Mouse (Mus musculus): Measurements from ENCODE around the gene Cep295nl. TPM values are rescaled to one million over a fixed set of nuclear protein-coding genes. Genes with fewer than 3 reads are reported as not detected.
A peak's percentile ranks its signal among the peaks of the same experiment; 100 is the strongest.

Cep295nl gene
- polyA plus RNA-seq, 1 experiment from 2014 or later = 0.23 TPM

GRCm38 (mm10) chr11:118328947-118329346 lies 13.4 kb downstream of the Cep295nl start:
- H3K9me3 ChIP-seq = no peaks in the 10 kb centered on the region
- H3K9ac ChIP-seq = no peak overlapping the region
- no peak overlapping the region for H3K4me2 ChIP-seq (replicated peaks)
- H3K27ac ChIP-seq = no peak overlapping the region
- H3K27me3 ChIP-seq (replicated peaks) = no peaks in the 10 kb centered on the region
- H3K36me3 ChIP-seq = no peaks in the 10 kb centered on the region; the same call in 1 of the 2 replicates
- WGBS = 93% methylated on average over 5 of the region's 5 CpGs
- no peak for ATAC-seq
- peaks cover 12% of the 10 kb centered on the region; the same call in 1 of the 2 replicates for H3K4me1 ChIP-seq (replicated peaks)
- no peak overlapping the region for H3K4me3 ChIP-seq (replicated peaks)

GRCm38 (mm10) chr11:118328511-118328910 lies 13.8 kb downstream of the Cep295nl start:
- Histone ChIP-seq H3K36me3 (no peaks in the 10 kb centered on the region; the same call in 1 of the 2 replicates), H3K4me2 (replicated peaks) (no peak overlapping the region), H3K27ac (no peak overlapping the region), H3K4me1 (replicated peaks) (peaks cover 12% of the 10 kb centered on the region; the same call in 1 of the 2 replicates), H3K4me3 (replicated peaks) (no peak overlapping the region), H3K9ac (no peak overlapping the region), H3K27me3 (replicated peaks) (no peaks in the 10 kb centered on the region), H3K9me3 (no peaks in the 10 kb centered on the region)
- 92% methylated on average over 6 of the region's 6 CpGs for WGBS
- no peak for ATAC-seq

DNA sequence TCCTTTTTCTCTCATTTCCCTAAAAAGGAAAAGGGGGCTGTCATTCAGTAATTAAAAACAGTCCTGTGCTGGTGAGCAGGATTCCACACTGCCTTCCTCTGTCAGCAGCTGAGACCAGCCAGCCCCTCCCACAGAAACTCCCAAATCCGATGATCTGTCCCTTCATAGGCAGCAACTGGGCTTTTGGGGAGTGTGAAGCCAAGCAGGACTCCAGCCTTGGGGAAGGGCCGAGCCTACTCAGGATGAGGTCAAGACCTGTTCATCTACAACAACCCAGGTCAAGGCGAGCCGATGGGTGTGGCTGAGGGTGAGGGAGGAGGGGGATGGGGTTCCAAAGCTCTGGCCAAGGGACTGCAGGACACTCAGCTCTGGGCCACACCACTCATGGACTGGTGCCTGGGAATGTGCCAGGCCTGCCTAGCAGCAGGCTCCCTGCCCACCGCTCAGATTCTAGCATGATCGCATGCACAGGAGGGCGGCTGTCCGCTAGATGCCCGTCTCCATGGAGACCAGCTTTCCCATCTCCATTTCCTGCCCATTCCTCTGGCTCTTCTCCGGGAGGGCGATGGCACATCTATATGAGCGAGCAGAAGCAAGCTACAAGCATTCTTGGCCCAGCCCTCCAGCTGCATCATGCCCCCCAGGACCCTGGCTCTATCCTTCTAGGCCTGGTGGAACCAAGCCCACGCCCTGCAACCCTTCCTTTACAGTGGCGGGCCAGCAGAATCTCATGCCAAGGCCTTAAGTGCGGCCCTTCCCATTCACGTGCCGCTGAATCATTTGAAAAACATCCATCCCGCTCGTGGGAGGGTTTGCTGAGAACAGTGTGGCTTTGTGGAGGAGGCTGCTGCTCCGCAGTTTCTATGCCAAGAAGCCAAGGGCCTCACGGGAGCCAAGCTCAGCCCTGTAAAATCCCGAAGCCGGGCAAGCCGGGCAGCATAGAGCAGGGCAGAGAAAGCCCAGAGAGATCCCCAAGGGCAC lies 15.0 kb downstream of the Cep295nl start:
- Histone ChIP-seq H3K36me3 (no peaks in the 10 kb centered on the region), H3K4me3 (replicated peaks) (no peak overlapping the region), H3K27ac (peak overlapping the region; percentile 44), H3K27me3 (replicated peaks) (no peaks in the 10 kb centered on the region), H3K9ac (no peak overlapping the region), H3K9me3 (no peaks in the 10 kb centered on the region), H3K4me2 (replicated peaks) (no peak overlapping the region), H3K4me1 (replicated peaks) (peaks cover 12% of the 10 kb centered on the region; the same call in 1 of the 2 replicates)
- 71% methylated on average over 24 of the region's 24 CpGs for WGBS
- ATAC-seq = peak; percentile 58

GRCm38 (mm10) chr11:118326491-118326890 lies 15.8 kb downstream of the Cep295nl start:
- Histone ChIP-seq H3K9ac (no peak overlapping the region), H3K4me1 (replicated peaks) (peaks cover 12% of the 10 kb centered on the region; the same call in 1 of the 2 replicates), H3K9me3 (no peaks in the 10 kb centered on the region), H3K27me3 (replicated peaks) (no peaks in the 10 kb centered on the region), H3K4me2 (replicated peaks) (no peak overlapping the region), H3K36me3 (no peaks in the 10 kb centered on the region), H3K27ac (no peak overlapping the region), H3K4me3 (replicated peaks) (no peak overlapping the region)
- no peak for ATAC-seq
- 89% methylated on average over 4 of the region's 4 CpGs for WGBS

GRCm38 (mm10) chr11:118324541-118324940 lies 17.8 kb downstream of the Cep295nl start:
- Histone ChIP-seq H3K27me3 (replicated peaks) (no peaks in the 10 kb centered on the region), H3K27ac (no peak overlapping the region), H3K4me1 (replicated peaks) (peaks cover 12% of the 10 kb centered on the region; the same call in 1 of the 2 replicates), H3K4me3 (replicated peaks) (no peak overlapping the region), H3K36me3 (no peaks in the 10 kb centered on the region), H3K4me2 (replicated peaks) (no peak overlapping the region), H3K9me3 (no peaks in the 10 kb centered on the region), H3K9ac (no peak overlapping the region)
- WGBS = 69% methylated on average over 5 of the region's 5 CpGs
- ATAC-seq = no peak

GRCm38 (mm10) chr11:118323974-118324373 lies 18.3 kb downstream of the Cep295nl start:
- 70% methylated on average over 5 of the region's 5 CpGs for WGBS
- Histone ChIP-seq H3K4me2 (replicated peaks) (no peak overlapping the region), H3K9ac (no peak overlapping the region), H3K9me3 (no peaks in the 10 kb centered on the region), H3K27ac (no peak overlapping the region), H3K27me3 (replicated peaks) (no peaks in the 10 kb centered on the region), H3K4me3 (replicated peaks) (no peak overlapping the region), H3K36me3 (no peaks in the 10 kb centered on the region), H3K4me1 (replicated peaks) (peaks cover 12% of the 10 kb centered on the region; the same call in 1 of the 2 replicates)
- no peak for ATAC-seq

GRCm38 (mm10) chr11:118322647-118323046 lies 19.7 kb downstream of the Cep295nl start:
- Histone ChIP-seq H3K27ac (no peak overlapping the region), H3K4me2 (replicated peaks) (no peak overlapping the region), H3K9me3 (no peaks in the 10 kb centered on the region), H3K27me3 (replicated peaks) (no peaks in the 10 kb centered on the region), H3K4me1 (replicated peaks) (peaks cover 11% of the 10 kb centered on the region; the same call in 1 of the 2 replicates), H3K9ac (no peak overlapping the region), H3K4me3 (replicated peaks) (no peak overlapping the region), H3K36me3 (no peaks in the 10 kb centered on the region)
- 57% methylated on average over 3 of the region's 3 CpGs for WGBS
- ATAC-seq = no peak

DNA sequence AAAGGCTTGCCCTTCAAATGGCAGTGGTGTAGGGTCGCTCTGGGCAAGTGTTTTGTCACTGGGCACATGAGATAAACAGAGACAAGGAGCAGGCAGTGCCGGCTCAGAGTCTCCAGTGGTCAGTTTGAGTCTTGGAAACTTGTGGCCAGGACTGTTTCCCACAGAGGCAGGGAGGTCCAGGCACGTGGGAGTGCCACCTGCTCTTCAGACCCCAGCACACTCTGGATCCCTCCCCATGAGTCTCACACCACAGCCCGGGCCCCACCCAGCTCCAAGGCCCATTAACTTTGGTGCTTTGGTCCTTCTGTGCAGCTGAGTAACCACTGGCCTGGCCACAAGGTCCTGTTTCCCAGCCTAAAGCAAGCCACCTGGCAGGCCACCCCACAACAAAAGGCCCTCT lies 20.3 kb downstream of the Cep295nl start:
- 67% methylated on average over 4 of the region's 4 CpGs for WGBS
- ATAC-seq = no peak
- Histone ChIP-seq H3K9ac (no peak overlapping the region), H3K27ac (no peak overlapping the region), H3K27me3 (replicated peaks) (no peaks in the 10 kb centered on the region), H3K4me2 (replicated peaks) (no peak overlapping the region), H3K9me3 (no peaks in the 10 kb centered on the region), H3K4me1 (replicated peaks) (peaks cover 5% of the 10 kb centered on the region; the same call in 1 of the 2 replicates), H3K4me3 (replicated peaks) (no peak overlapping the region), H3K36me3 (no peaks in the 10 kb centered on the region)

GRCm38 (mm10) chr11:118321500-118321899 lies 20.8 kb downstream of the Cep295nl start:
- H3K9me3 ChIP-seq = no peaks in the 10 kb centered on the region
- H3K27ac ChIP-seq = no peak overlapping the region
- no peak overlapping the region for H3K4me2 ChIP-seq (replicated peaks)
- 86% methylated on average over 7 of the region's 7 CpGs for WGBS
- H3K27me3 ChIP-seq (replicated peaks) = no peaks in the 10 kb centered on the region
- no peak overlapping the region for H3K4me3 ChIP-seq (replicated peaks)
- ATAC-seq = no peak
- H3K36me3 ChIP-seq = 0 out of 2 replicates have a peak, but pooled peaks cover 4% of the 10 kb centered on the region
- no peak overlapping the region for H3K9ac ChIP-seq
- 0 out of 2 replicates have a peak, but pooled peaks cover under 1% of the 10 kb centered on the region for H3K4me1 ChIP-seq (replicated peaks)

GRCm38 (mm10) chr11:118318678-118319077 lies 23.6 kb downstream of the Cep295nl start:
- Histone ChIP-seq H3K4me2 (replicated peaks) (no peak overlapping the region), H3K36me3 (0 out of 2 replicates have a peak, but pooled peaks cover 4% of the 10 kb centered on the region), H3K9ac (no peak overlapping the region), H3K27me3 (replicated peaks) (no peaks in the 10 kb centered on the region), H3K9me3 (no peaks in the 10 kb centered on the region), H3K4me3 (replicated peaks) (no peak overlapping the region), H3K27ac (no peak overlapping the region), H3K4me1 (replicated peaks) (no peaks in the 10 kb centered on the region)
- WGBS = 61% methylated on average over 5 of the region's 5 CpGs
- ATAC-seq = no peak

GRCm38 (mm10) chr11:118317129-118317528 lies 25.2 kb downstream of the Cep295nl start:
- H3K4me2 ChIP-seq (replicated peaks) = no peak overlapping the region
- ATAC-seq = peak; percentile 59; the same call in 1 of the 2 replicates
- H3K27ac ChIP-seq = no peak overlapping the region
- H3K4me3 ChIP-seq (replicated peaks) = no peak overlapping the region
- H3K4me1 ChIP-seq (replicated peaks) = no peaks in the 10 kb centered on the region
- H3K9me3 ChIP-seq = no peaks in the 10 kb centered on the region
- no peak overlapping the region for H3K9ac ChIP-seq
- no peaks in the 10 kb centered on the region for H3K27me3 ChIP-seq (replicated peaks)
- 0 out of 2 replicates have a peak, but pooled peaks cover 4% of the 10 kb centered on the region for H3K36me3 ChIP-seq
- WGBS = 15% methylated on average over 7 of the region's 7 CpGs

- Histone ChIP-seq H3K36me3 (0 out of 2 replicates have a peak, but pooled peaks cover 4% of the 10 kb centered on the region), H3K27me3 (replicated peaks) (no peaks in the 10 kb centered on the region), H3K9ac (no peak overlapping the region), H3K4me3 (replicated peaks) (no peak overlapping the region), H3K9me3 (no peaks in the 10 kb centered on the region), H3K27ac (no peak overlapping the region), H3K4me2 (replicated peaks) (no peak overlapping the region), H3K4me1 (replicated peaks) (no peaks in the 10 kb centered on the region)
- WGBS = 84% methylated on average over 8 of the region's 8 CpGs
- no peak for ATAC-seq
Observed at GRCm38 (mm10) chr11:118316231-118316806, 26.0 kb downstream of the Cep295nl start.

All from intestine, embryonic 15.5 days (tissue).